Mouse (Mus musculus) olfactory bulb, adult 2 months (tissue): ENCODE measurements around the gene Appl1. TPM values are rescaled to one million over a fixed set of nuclear protein-coding genes. Genes with fewer than 3 reads are reported as not detected.
A peak's percentile ranks its signal among the peaks of the same experiment; 100 is the strongest.

Experiments
- H3K27ac ChIP-seq: fragments of 200-500 bp; 2 replicates; pipeline ENCODE4 v1.5.1; 2012; ENCODE audit warnings: low read depth, low read length; ENCODE audit not compliant: insufficient read depth
- H3K4me1 ChIP-seq: fragments of 200-500 bp; 2 replicates; pipeline ENCODE4 v1.6.1; 2012; ENCODE audit warnings: low read length; ENCODE audit not compliant: control insufficient read depth, insufficient read depth
- H3K4me3 ChIP-seq: fragments of 200-500 bp; 2 replicates; pipeline ENCODE4 v1.5.1; 2012; ENCODE audit warnings: mild to moderate bottlenecking, low read depth, low read length, moderate library complexity; ENCODE audit not compliant: insufficient read depth
- CTCF ChIP-seq: fragments of 200-500 bp; IDR thresholded peaks from 2 replicates; pipeline ENCODE4 v1.5.1; 2012; ENCODE audit warnings: low read depth, mild to moderate bottlenecking, low read length, moderate library complexity; ENCODE audit not compliant: insufficient read depth
- POLR2A ChIP-seq: fragments of 200-500 bp; IDR thresholded peaks from 2 replicates; pipeline ENCODE4 v1.6.1; 2012; ENCODE audit warnings: mild to moderate bottlenecking, low read depth, low read length, moderate library complexity; ENCODE audit not compliant: insufficient read depth
- WGBS: fragments of 180-500 bp; shearing (Covaris S2); methylation state at CpG from one replicate; pipeline ENCODE4 v1.1.7; 2018; 5-methylcytosine and 5-hydroxymethylcytosine counted together
- polyA plus RNA-seq: library from polyadenylated mRNA; stranded (reverse); fragments of >200 nt; gene quantifications from 2 replicates; pipeline ENCODE4 v1.2.4, GENCODE M21; 2012; ENCODE audit warnings: low replicate concordance; ENCODE audit not compliant: missing spikeins, insufficient read depth, insufficient read length

Appl1 gene
- polyA plus RNA-seq: not detected in 2 replicates

- 29% methylated on average over 10 of the region's 10 CpGs for WGBS
- H3K27ac ChIP-seq: peak within 1 kb of the TSS; percentile 86
- H3K4me1 ChIP-seq: 0 out of 2 replicates have a peak, but pooled peaks cover 2% of the 10 kb centered on the region
- H3K4me3 ChIP-seq: peak within 1 kb of the TSS; percentile 76
- TF ChIP-seq CTCF: no peak
- TF ChIP-seq POLR2A: no peak
Measured at GRCm38 (mm10) chr14:26971106-26971789, at the start of gene Appl1. Appl1 (minus strand) TSS chr14:26971232.

GRCm38 (mm10) chr14:27019850-27020249 is 48.8 kb upstream of the Appl1 start:
- H3K4me1 ChIP-seq: no peaks in the 10 kb centered on the region
- WGBS: 56% methylated on average over 14 of the region's 14 CpGs
- no peak for TF ChIP-seq POLR2A
- TF ChIP-seq CTCF: no peak

GRCm38 (mm10) chr14:27017936-27018335 is 46.9 kb upstream of the Appl1 start:
- WGBS: 94% methylated on average over 2 of the region's 2 CpGs
- no peak overlapping the region for H3K4me3 ChIP-seq
- no peaks in the 10 kb centered on the region for H3K4me1 ChIP-seq
- H3K27ac ChIP-seq: no peak overlapping the region
- no peak for TF ChIP-seq CTCF
- TF ChIP-seq POLR2A: no peak

More at GRCm38 (mm10) chr14:27019850-27020249, 48.8 kb upstream of the Appl1 start:
- Histone ChIP-seq H3K27ac (no peak overlapping the region), H3K4me3 (no peak overlapping the region)

- WGBS: 88% methylated on average over 4 of the region's 4 CpGs
- Histone ChIP-seq H3K4me1 (no peaks in the 10 kb centered on the region), H3K27ac (no peak overlapping the region), H3K4me3 (no peak overlapping the region)
- no peak for TF ChIP-seq POLR2A
- TF ChIP-seq CTCF: no peak
Measured at GRCm38 (mm10) chr14:27013658-27014057, 42.6 kb upstream of the Appl1 start.

- 84% methylated on average over 5 of the region's 5 CpGs for WGBS
- Histone ChIP-seq H3K27ac (no peak overlapping the region), H3K4me1 (no peaks in the 10 kb centered on the region), H3K4me3 (no peak overlapping the region)
- TF ChIP-seq POLR2A (no peak), CTCF (no peak)
Measured at GRCm38 (mm10) chr14:27011561-27011960, 40.5 kb upstream of the Appl1 start.

- WGBS: 46% methylated on average over 6 of the region's 6 CpGs
- Histone ChIP-seq H3K27ac (no peak overlapping the region), H3K4me3 (no peak overlapping the region), H3K4me1 (no peaks in the 10 kb centered on the region)
- TF ChIP-seq POLR2A: no peak
- no peak for TF ChIP-seq CTCF
Measured at GRCm38 (mm10) chr14:27005937-27006336, 34.9 kb upstream of the Appl1 start.

- Histone ChIP-seq H3K4me3 (no peak overlapping the region), H3K4me1 (no peaks in the 10 kb centered on the region), H3K27ac (no peak overlapping the region)
- WGBS: 72% methylated on average over 7 of the region's 7 CpGs
- TF ChIP-seq CTCF (no peak), POLR2A (no peak)
Measured at GRCm38 (mm10) chr14:27004906-27005305, 33.9 kb upstream of the Appl1 start.

- no peak for TF ChIP-seq CTCF
Measured at GRCm38 (mm10) chr14:27000386-27000785, 29.4 kb upstream of the Appl1 start.

GRCm38 (mm10) chr14:26996257-26996656 is 25.2 kb upstream of the Appl1 start:
- TF ChIP-seq POLR2A (no peak), CTCF (no peak)
- H3K4me1 ChIP-seq: peaks cover 3% of the 10 kb centered on the region
- no peak overlapping the region for H3K27ac ChIP-seq
- H3K4me3 ChIP-seq: no peak overlapping the region

More at GRCm38 (mm10) chr14:27000386-27000785, 29.4 kb upstream of the Appl1 start:
- Histone ChIP-seq H3K27ac (no peak overlapping the region), H3K4me3 (no peak overlapping the region), H3K4me1 (no peaks in the 10 kb centered on the region)
- 7% methylated on average over 11 of the region's 11 CpGs for WGBS

GRCm38 (mm10) chr14:26994211-26994741 is 23.2 kb upstream of the Appl1 start, which contains the start of gene Hesx1:
Hesx1 (plus strand) TSS chr14:26994416.
- peak within 1 kb of the TSS; percentile 36 for H3K4me3 ChIP-seq
- 13% methylated on average over 16 of the region's 16 CpGs for WGBS
- TF ChIP-seq POLR2A: no peak
- TF ChIP-seq CTCF: no peak

More at GRCm38 (mm10) chr14:26994211-26994741, 23.2 kb upstream of the Appl1 start, which contains the start of gene Hesx1:
- Histone ChIP-seq H3K27ac (no peak within 1 kb of the TSS), H3K4me1 (peaks cover 3% of the 10 kb centered on the region)
